Mouse (Mus musculus) neural tube, embryonic 11.5 days (tissue): ENCODE results near the gene Igsf11. TPM values are rescaled to one million over a fixed set of nuclear protein-coding genes. Genes with fewer than 3 reads are reported as not detected.

Source experiments
- ATAC-seq: fragments of 200-750 bp; cut with Nextera tagmentation; 2 replicates; pipeline ENCODE4 v1.8.0; 2017; ENCODE audit warnings: moderate number of reproducible peaks, mild to moderate bottlenecking, moderate TSS enrichment, moderate library complexity; ENCODE audit not compliant: insufficient read depth, low FRiP score, low TSS enrichment
- DNase-seq: peaks from one replicate; pipeline ENCODE4 v3.0.0-alpha.2; 2015; ENCODE audit warnings: low spot score
- H3K27ac ChIP-seq: fragments of 300-500 bp; sonication (generic); 2 replicates; pipeline ENCODE4 v1.5.1; 2014; ENCODE audit warnings: low read depth, mild to moderate bottlenecking, low read length
- H3K27me3 ChIP-seq: fragments of 300-500 bp; sonication (generic); 2 replicates; pipeline ENCODE4 v1.6.1; 2014; ENCODE audit warnings: mild to moderate bottlenecking, low read length, mixed read lengths; ENCODE audit not compliant: control insufficient read depth, insufficient read depth
- H3K36me3 ChIP-seq: fragments of 300-500 bp; sonication (generic); 2 replicates; pipeline ENCODE4 v1.6.1; 2014; ENCODE audit warnings: mild to moderate bottlenecking, low read length, moderate library complexity, mixed read lengths; ENCODE audit not compliant: control insufficient read depth, insufficient read depth
- H3K4me1 ChIP-seq: fragments of 300-500 bp; sonication (generic); 2 replicates; pipeline ENCODE4 v1.6.1; 2014; ENCODE audit warnings: low read length, mixed read lengths; ENCODE audit not compliant: control insufficient read depth, insufficient read depth
- H3K4me2 ChIP-seq: fragments of 300-500 bp; sonication (generic); 2 replicates; pipeline ENCODE4 v1.6.1; 2014; ENCODE audit warnings: low read depth, mild to moderate bottlenecking, moderate library complexity
- H3K4me3 ChIP-seq: fragments of 300-500 bp; sonication (generic); 2 replicates; pipeline ENCODE4 v1.5.1; 2014; ENCODE audit warnings: low read depth, low read length
- H3K9ac ChIP-seq: fragments of 300-500 bp; sonication (generic); 2 replicates; pipeline ENCODE4 v1.6.1; 2014; ENCODE audit warnings: mild to moderate bottlenecking, low read length
- H3K9me3 ChIP-seq: fragments of 300-500 bp; sonication (generic); 2 replicates; pipeline ENCODE4 v1.6.1; 2016; ENCODE audit warnings: low read length; ENCODE audit not compliant: control insufficient read depth
- WGBS: fragments of 180-500 bp; shearing (Covaris S2); extraction: QIAGEN DNeasy Blood & Tissue Kit; methylation state at CpG from one replicate; pipeline ENCODE4 v1.1.7; 2014; 5-methylcytosine and 5-hydroxymethylcytosine counted together
- polyA plus RNA-seq: library from polyadenylated mRNA; unstranded; fragments of >200 nt; fragmentation: Nextera tagmentation; extraction: Ambion mirVana; gene quantifications from 2 replicates; pipeline ENCODE4 v1.2.1, GENCODE M21; 2014

The Igsf11 gene
- polyA plus RNA-seq, 1 experiment from 2014 or later, result 5.7 TPM

DNA sequence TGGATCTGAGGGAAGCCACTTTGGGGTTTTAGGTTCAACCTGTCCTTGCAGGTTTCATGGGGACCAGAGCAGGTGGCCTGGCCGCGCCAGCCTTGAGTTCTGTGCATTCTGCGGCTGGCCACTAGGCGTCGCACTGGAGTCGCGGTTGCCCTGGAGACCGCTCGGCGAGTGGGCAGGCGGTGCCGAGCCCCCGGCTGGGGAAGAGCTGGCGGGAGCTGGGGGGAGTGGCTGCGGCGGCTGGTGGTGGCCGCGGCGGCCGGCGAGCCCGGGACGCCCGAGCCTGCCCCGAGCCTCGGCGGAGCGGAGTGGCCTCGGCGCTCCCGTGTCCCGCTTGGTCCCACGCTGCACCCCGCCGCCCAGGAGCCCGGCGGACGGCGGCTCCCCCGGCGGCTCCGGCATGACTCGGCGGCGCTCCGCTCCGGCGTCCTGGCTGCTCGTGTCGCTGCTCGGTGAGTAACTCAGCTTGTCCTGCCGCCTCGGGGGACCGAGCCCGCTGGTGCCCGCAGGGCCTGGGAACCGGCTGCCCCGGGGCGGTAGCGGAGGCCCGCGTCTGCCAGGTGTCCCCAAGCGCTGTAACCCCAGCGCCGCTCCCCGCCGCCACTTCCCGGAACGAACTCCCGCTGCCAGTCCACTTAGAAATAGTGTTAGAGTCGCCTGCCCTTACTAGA, 9.8 kb downstream of the Igsf11 start:
- Histone ChIP-seq H3K27me3 (no peaks in the 10 kb centered on the region), H3K36me3 (no peaks in the 10 kb centered on the region), H3K4me2 (peak overlapping the region; percentile 65), H3K4me1 (no peaks in the 10 kb centered on the region), H3K4me3 (peak overlapping the region; percentile 66), H3K9ac (peak overlapping the region; percentile 70), H3K27ac (0 out of 2 replicates have a peak overlapping the region, but pooled peaks have one; percentile 11), H3K9me3 (no peaks in the 10 kb centered on the region)
- ATAC-seq, result peak; percentile 98
- under 1% methylated on average over 64 of the region's 71 CpGs for WGBS
- DNase-seq, result peak; percentile 93

DNA sequence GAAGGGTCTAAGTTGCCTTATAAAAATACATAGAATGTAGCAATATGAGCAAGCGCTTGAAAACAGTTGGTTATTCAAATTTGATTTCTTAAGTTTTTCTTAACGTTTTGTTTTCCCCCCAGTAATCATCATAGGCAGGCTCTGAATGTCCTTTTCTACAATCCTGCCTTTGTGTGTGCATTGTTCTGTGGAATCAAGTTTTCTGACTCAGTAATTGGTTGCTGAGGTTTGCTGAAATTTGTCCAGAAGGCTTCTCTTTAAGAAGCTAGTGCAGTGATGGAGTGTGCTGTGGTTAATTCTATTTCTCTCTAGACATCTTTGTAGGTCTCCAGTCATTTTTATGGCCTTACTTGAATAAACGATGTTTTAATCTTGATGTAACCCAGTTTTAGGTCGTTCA, 10.5 kb downstream of the Igsf11 start:
- H3K4me3 ChIP-seq, result peak overlapping the region; percentile 66
- WGBS, result 38% methylated on average over 4 of the region's 4 CpGs
- no peaks in the 10 kb centered on the region for H3K4me1 ChIP-seq
- no peaks in the 10 kb centered on the region for H3K36me3 ChIP-seq
- DNase-seq, result no peak
- ATAC-seq, result no peak
- H3K27me3 ChIP-seq, result no peaks in the 10 kb centered on the region
- peak overlapping the region; percentile 22 for H3K4me2 ChIP-seq
- H3K9ac ChIP-seq, result no peak overlapping the region
- no peaks in the 10 kb centered on the region for H3K9me3 ChIP-seq
- H3K27ac ChIP-seq, result no peak overlapping the region

DNA sequence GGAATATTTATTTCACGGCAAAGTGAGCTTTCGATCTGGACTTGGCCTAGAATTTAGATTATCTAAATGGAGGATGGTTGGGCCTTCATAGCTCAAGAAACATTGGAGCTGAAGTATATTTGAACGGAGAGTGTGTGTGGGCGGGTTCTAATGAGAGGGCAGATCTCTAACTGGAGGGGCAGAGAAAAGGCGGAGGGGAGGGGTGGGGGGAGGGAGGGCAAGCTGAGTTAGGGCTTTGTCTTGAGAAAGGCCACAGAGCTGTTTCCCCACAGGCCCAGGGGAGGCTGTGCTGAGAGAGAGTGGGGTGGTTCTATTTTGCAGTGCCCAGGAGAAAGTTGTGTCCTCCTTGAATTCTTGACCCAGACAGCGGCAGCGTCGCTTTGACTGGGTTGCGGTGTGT, 11.7 kb downstream of the Igsf11 start:
- peak; percentile 37 for DNase-seq
- WGBS, result 62% methylated on average over 9 of the region's 9 CpGs

DNA sequence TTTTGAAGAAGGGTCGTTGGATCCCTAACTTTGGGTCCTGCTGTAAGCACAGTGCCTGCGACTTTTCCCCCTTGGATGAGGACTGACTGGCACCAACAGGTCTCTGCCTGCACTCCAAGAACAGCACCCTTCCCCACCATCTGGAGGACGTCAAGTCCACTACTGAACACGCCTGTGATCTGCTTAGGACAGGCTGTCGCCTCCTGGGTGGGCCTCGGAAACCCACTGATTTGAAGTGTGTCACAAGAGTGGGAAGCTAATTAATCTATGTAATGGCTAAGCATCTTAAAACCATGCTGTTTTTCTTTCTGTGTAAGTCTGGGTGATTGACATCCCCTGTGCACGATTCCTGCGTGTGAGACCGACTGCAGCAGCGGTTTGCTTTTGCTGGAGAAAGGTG, 13.4 kb downstream of the Igsf11 start:
- WGBS, result 76% methylated on average over 10 of the region's 10 CpGs
- no peak overlapping the region for H3K27ac ChIP-seq
- H3K9ac ChIP-seq, result no peak overlapping the region
- ATAC-seq, result no peak
- H3K27me3 ChIP-seq, result no peaks in the 10 kb centered on the region
- DNase-seq, result no peak
- H3K4me3 ChIP-seq, result no peak overlapping the region
- H3K4me2 ChIP-seq, result no peak overlapping the region
- H3K36me3 ChIP-seq, result no peaks in the 10 kb centered on the region
- no peaks in the 10 kb centered on the region for H3K4me1 ChIP-seq
- no peaks in the 10 kb centered on the region for H3K9me3 ChIP-seq

More for the DNA sequence above, 11.7 kb downstream of the Igsf11 start:
- H3K27me3 ChIP-seq, result no peaks in the 10 kb centered on the region
- ATAC-seq, result no peak
- H3K4me2 ChIP-seq, result peak overlapping the region; percentile 22; the same call in 1 of the 2 replicates
- H3K27ac ChIP-seq, result no peak overlapping the region
- H3K36me3 ChIP-seq, result no peaks in the 10 kb centered on the region
- H3K9ac ChIP-seq, result no peak overlapping the region
- no peaks in the 10 kb centered on the region for H3K4me1 ChIP-seq
- H3K9me3 ChIP-seq, result no peaks in the 10 kb centered on the region
- no peak overlapping the region for H3K4me3 ChIP-seq

DNA sequence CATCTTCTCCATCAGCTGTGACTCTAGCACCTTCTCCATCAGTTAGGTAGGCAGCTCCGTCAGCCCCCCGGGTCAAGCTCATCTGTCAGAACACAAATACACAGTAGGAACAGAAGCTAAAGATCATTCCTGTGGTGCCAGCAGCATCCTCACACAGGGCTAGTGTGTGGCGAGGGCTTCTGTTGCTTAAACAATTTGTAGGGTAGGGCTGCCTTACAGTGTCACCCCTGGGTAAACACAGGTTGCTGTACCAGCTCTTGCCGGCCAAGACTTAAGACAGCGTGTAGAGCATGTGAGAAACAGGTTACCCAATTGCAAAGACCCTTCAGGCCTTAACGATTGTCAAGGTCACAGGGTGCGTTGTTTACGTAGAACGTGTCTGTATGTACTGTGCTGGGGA, 15.8 kb downstream of the Igsf11 start:
- DNase-seq (no peak), ATAC-seq (no peak)
- Histone ChIP-seq H3K27ac (no peak overlapping the region), H3K36me3 (no peaks in the 10 kb centered on the region), H3K9ac (no peak overlapping the region), H3K9me3 (no peaks in the 10 kb centered on the region), H3K27me3 (no peaks in the 10 kb centered on the region), H3K4me2 (no peak overlapping the region), H3K4me1 (no peaks in the 10 kb centered on the region), H3K4me3 (no peak overlapping the region)
- 79% methylated on average over 9 of the region's 9 CpGs for WGBS

DNA sequence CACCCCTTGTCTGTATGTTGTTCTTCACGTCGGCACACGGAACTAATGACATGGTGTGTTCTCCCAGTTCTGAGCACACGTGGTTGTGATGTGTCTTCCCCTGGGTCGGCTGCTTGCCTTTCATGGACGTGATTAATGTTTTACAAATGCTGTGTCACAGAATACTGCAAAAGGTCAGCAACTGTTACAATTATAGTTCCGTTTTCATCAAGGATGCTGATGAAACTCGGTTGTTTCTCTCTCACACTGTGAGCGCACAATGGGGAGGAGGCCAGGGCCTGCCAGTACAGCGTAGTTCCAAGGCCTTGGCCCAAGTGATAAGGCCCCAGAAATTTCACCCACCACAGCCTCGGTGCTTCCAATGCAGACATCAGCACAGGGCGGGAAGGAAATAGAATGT, 17.0 kb downstream of the Igsf11 start:
- H3K4me3 ChIP-seq, result no peak overlapping the region
- no peaks in the 10 kb centered on the region for H3K36me3 ChIP-seq
- 69% methylated on average over 12 of the region's 12 CpGs for WGBS
- ATAC-seq (no peak), DNase-seq (no peak)
- no peak overlapping the region for H3K4me2 ChIP-seq
- H3K27me3 ChIP-seq, result no peaks in the 10 kb centered on the region
- H3K9ac ChIP-seq, result no peak overlapping the region
- no peaks in the 10 kb centered on the region for H3K9me3 ChIP-seq
- no peaks in the 10 kb centered on the region for H3K4me1 ChIP-seq
- no peak overlapping the region for H3K27ac ChIP-seq

DNA sequence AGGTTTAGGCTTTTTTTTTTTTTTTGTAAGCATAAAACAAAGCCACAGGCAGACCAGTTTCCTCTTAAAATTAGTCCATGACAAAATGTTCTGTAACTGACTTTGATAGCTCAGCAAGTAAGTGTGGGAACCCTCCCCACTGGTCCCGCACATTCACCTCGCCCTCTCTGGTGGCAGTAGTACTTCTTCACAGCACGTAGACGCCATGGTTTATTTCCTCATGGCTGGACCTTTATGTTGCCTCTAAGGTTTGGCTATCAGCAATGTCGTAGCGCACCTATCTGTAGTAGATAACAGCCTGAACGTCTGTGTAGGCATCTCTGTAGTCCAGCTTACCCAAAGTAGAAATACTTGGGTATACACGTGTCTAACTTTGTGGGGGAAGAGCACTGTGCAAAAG, 17.6 kb downstream of the Igsf11 start:
- H3K36me3 ChIP-seq, result no peaks in the 10 kb centered on the region
- 88% methylated on average over 8 of the region's 8 CpGs for WGBS
- no peaks in the 10 kb centered on the region for H3K4me1 ChIP-seq
- no peak overlapping the region for H3K4me2 ChIP-seq
- H3K27ac ChIP-seq, result no peak overlapping the region
- ATAC-seq (no peak), DNase-seq (no peak)
- H3K4me3 ChIP-seq, result no peak overlapping the region
- H3K9ac ChIP-seq, result no peak overlapping the region
- no peaks in the 10 kb centered on the region for H3K27me3 ChIP-seq
- H3K9me3 ChIP-seq, result no peaks in the 10 kb centered on the region

DNA sequence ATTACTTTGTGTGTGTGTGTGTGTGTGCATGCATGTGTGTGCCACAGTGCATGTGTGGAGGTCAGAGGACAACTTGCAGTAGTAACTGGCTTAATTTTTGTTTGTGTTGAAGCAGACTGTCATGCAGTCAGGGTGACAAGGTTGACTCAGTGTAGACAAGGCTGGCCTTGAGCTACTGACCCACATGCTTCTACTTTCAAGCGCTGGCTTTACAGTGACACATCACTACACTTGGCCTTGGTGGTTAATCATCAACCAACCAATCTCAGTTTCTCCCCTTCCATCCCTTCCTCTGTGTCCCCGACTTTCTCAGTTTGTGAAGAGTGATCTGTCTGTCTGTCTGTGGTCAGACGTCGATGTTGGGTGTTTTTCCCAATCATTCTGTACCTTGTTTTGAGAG, 23.0 kb downstream of the Igsf11 start:
- DNase-seq (no peak), ATAC-seq (no peak)
- WGBS, result 95% methylated on average over 4 of the region's 4 CpGs
- no peak overlapping the region for H3K27ac ChIP-seq
- no peaks in the 10 kb centered on the region for H3K4me1 ChIP-seq
- H3K9ac ChIP-seq, result no peak overlapping the region
- no peak overlapping the region for H3K4me3 ChIP-seq
- H3K36me3 ChIP-seq, result no peaks in the 10 kb centered on the region
- H3K4me2 ChIP-seq, result no peak overlapping the region
- no peaks in the 10 kb centered on the region for H3K9me3 ChIP-seq
- H3K27me3 ChIP-seq, result no peaks in the 10 kb centered on the region

DNA sequence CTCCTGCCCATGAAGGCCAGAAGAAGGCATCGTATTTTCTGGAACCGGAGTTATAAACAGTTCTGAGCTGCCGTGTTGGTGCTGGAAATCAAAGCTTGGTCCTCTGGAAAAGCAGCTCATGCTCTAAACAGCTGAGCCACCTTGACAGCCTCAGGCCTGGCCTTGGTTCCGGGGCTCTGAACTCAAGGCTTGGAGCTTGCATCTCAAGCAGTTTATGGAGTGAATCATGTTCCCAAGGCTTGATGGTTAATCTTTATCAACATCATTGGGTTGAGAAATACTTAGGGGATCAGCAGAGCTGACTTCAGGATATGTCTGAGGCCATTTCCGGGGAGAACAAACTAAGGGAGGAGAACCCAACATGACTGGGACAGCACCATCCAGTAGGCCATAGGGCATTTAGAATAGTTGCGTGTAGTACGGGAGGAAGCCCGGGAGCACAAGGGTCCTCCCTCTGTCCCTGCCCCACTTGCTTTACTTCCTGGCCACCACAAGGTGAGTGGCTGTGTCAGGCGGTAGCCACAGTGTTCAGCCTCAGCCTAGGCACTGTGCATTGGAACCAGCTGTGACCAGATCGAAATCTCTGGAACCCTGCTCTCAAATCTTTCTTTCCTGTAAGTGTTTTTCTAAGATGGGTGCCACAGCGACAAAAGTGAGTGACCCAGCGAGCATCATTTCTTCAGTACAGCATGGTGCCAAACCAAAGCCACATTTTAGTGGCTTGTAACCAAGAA, 23.7 kb downstream of the Igsf11 start:
- no peak overlapping the region for H3K4me2 ChIP-seq
- H3K4me3 ChIP-seq, result no peak overlapping the region
- ATAC-seq (no peak), DNase-seq (no peak)
- H3K4me1 ChIP-seq, result no peaks in the 10 kb centered on the region
- H3K9ac ChIP-seq, result no peak overlapping the region
- H3K27me3 ChIP-seq, result no peaks in the 10 kb centered on the region
- WGBS, result 92% methylated on average over 12 of the region's 12 CpGs
- no peak overlapping the region for H3K27ac ChIP-seq
- H3K9me3 ChIP-seq, result no peaks in the 10 kb centered on the region
- H3K36me3 ChIP-seq, result no peaks in the 10 kb centered on the region
